Mouse (Mus musculus) hindbrain, embryonic 12.5 days (tissue): ENCODE measurements around the gene Babam2. TPM values are rescaled to one million over a fixed set of nuclear protein-coding genes. Genes with fewer than 3 reads are reported as not detected.

Experiments used
- ATAC-seq: fragments of 200-750 bp; cut with Nextera tagmentation; 2 replicates; pipeline ENCODE4 v1.8.0; 2017; ENCODE audit warnings: moderate TSS enrichment; ENCODE audit not compliant: low FRiP score
- H3K27ac ChIP-seq: fragments of 300-500 bp; sonication (generic); 2 replicates; pipeline ENCODE4 v1.5.1; 2016; ENCODE audit warnings: mild to moderate bottlenecking
- H3K27me3 ChIP-seq: fragments of 300-500 bp; sonication (generic); 2 replicates; pipeline ENCODE4 v1.6.1; 2016; ENCODE audit warnings: mild to moderate bottlenecking
- H3K36me3 ChIP-seq: fragments of 300-500 bp; sonication (generic); 2 replicates; pipeline ENCODE4 v1.6.1; 2016; ENCODE audit warnings: mild to moderate bottlenecking
- H3K4me1 ChIP-seq: fragments of 300-500 bp; sonication (generic); 2 replicates; pipeline ENCODE4 v1.6.1; 2016
- H3K4me2 ChIP-seq: fragments of 300-500 bp; sonication (generic); replicated peaks from 2 replicates; pipeline ENCODE4 v1.6.1; 2016; ENCODE audit warnings: mild to moderate bottlenecking
- H3K4me3 ChIP-seq: fragments of 300-500 bp; sonication (generic); 2 replicates; pipeline ENCODE4 v1.5.1; 2016; ENCODE audit warnings: mild to moderate bottlenecking
- H3K9ac ChIP-seq: fragments of 300-500 bp; sonication (generic); 2 replicates; pipeline ENCODE4 v1.6.1; 2016; ENCODE audit warnings: mild to moderate bottlenecking, moderate library complexity
- H3K9me3 ChIP-seq: fragments of 300-500 bp; sonication (generic); replicated peaks from 2 replicates; pipeline ENCODE4 v1.6.1; 2016; ENCODE audit warnings: mild to moderate bottlenecking
- WGBS: fragments of 180-500 bp; shearing (Covaris S2); methylation state at CpG from one replicate; pipeline ENCODE4 v1.1.7; 2016; 5-methylcytosine and 5-hydroxymethylcytosine counted together
- polyA plus RNA-seq: library from polyadenylated mRNA; unstranded; fragments of >200 nt; fragmentation: Nextera tagmentation; extraction: Ambion mirVana; gene quantifications from 2 replicates; pipeline ENCODE4 v1.2.1, GENCODE M21; 2016

The Babam2 gene
- polyA plus RNA-seq, 1 experiment from 2014 or later: 45.2 TPM

DNA sequence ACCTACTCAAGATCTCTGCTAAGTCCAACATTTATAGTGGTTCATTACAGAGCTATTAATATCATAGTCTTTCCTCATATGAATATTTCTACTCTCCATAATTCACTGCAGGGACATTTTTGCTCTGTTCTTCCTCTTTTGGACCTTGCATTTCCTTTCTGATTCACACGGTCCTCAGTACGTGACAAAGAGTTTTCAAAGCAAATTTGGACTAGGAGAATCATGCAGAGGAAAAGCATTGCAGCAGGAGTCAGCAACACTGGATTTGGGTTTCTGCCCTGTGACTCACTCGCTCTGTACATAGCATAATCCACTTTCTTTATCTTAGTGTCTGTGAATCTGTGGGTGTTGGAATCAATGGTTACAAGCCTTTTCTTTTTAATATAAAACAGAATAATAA is 184.8 kb downstream of the Babam2 start:
- ATAC-seq: no peak
- no peak overlapping the region for H3K27ac ChIP-seq
- H3K4me3 ChIP-seq: no peak overlapping the region
- WGBS: 93% methylated on average over 3 of the region's 3 CpGs
- no peaks in the 10 kb centered on the region for H3K9me3 ChIP-seq
- no peak overlapping the region for H3K9ac ChIP-seq
- no peaks in the 10 kb centered on the region for H3K36me3 ChIP-seq
- H3K4me1 ChIP-seq: no peaks in the 10 kb centered on the region
- no peaks in the 10 kb centered on the region for H3K27me3 ChIP-seq
- H3K4me2 ChIP-seq: no peak overlapping the region

DNA sequence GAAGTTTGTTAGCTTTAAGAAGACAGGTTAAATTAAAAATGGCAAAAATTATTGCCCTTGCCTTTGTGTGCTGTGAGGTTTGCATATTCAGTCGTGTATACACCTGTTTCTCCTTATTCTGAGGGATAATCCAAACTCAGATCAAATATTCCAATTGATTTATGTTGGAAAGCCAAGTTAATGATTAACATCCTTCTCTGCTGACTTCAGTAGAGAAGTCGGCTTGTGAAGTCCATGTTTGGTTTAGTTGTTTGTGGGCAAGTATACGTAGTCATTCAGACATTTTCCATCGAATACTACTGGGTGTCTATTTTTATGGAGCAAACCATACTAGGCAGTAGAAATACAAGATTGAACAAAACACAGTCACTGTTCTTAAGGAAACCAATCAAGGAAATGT is 187.5 kb downstream of the Babam2 start:
- H3K9me3 ChIP-seq: no peaks in the 10 kb centered on the region
- H3K9ac ChIP-seq: no peak overlapping the region
- no peak overlapping the region for H3K4me3 ChIP-seq
- no peak for ATAC-seq
- 85% methylated on average over 4 of the region's 4 CpGs for WGBS
- H3K36me3 ChIP-seq: no peaks in the 10 kb centered on the region
- H3K4me2 ChIP-seq: no peak overlapping the region
- H3K27ac ChIP-seq: no peak overlapping the region
- no peaks in the 10 kb centered on the region for H3K27me3 ChIP-seq
- no peaks in the 10 kb centered on the region for H3K4me1 ChIP-seq

DNA sequence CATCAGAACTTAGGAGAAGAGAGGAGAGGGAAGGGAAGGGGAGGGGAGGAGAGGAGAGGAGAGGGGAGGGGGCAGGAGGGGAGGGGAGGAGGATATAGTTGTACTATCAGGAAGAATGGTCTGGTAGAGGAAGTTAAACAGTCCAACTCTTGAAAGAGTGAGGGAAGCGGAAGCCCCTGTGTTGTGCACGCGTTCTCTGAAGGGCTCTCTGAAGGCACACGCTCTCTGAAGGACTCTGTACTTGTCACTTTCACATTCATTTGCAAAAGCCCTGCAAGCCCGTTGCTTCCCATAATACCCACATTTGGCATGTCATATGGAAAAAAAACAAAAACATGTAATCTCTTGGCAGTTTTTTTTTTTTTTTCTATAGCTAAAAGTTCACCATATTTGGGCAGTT is 190.1 kb downstream of the Babam2 start:
- no peaks in the 10 kb centered on the region for H3K27me3 ChIP-seq
- 87% methylated on average over 5 of the region's 5 CpGs for WGBS
- ATAC-seq: no peak
- H3K4me2 ChIP-seq: no peak overlapping the region
- no peak overlapping the region for H3K9ac ChIP-seq
- H3K27ac ChIP-seq: no peak overlapping the region
- H3K4me1 ChIP-seq: no peaks in the 10 kb centered on the region
- no peaks in the 10 kb centered on the region for H3K36me3 ChIP-seq
- no peak overlapping the region for H3K4me3 ChIP-seq
- no peaks in the 10 kb centered on the region for H3K9me3 ChIP-seq

DNA sequence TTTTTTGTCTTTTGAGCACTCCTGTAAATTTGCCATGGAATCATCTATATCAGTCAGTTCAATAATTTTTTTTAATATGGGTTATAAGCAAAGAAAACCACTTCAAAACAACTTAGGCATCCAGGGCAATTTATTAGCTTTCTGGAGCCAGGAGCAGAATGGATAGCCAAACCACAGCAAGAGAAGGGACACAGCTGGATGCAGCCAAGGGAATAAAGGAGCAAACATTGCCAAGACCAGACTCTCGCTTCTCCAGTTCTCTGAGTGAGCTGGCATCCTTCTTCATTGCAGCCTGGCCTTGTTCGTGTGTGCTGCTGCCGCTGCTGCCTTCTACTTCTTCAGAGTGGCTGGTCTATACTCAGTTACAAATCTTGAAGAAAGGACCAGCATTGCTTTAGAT is 190.9 kb downstream of the Babam2 start:
- no peak overlapping the region for H3K4me3 ChIP-seq
- 86% methylated on average over 3 of the region's 3 CpGs for whole genome bisulfite sequencing
- H3K4me2 ChIP-seq: no peak overlapping the region
- no peaks in the 10 kb centered on the region for H3K4me1 ChIP-seq
- no peak for ATAC-seq
- H3K27me3 ChIP-seq: no peaks in the 10 kb centered on the region
- H3K9me3 ChIP-seq: no peaks in the 10 kb centered on the region
- no peak overlapping the region for H3K9ac ChIP-seq
- H3K36me3 ChIP-seq: no peaks in the 10 kb centered on the region
- no peak overlapping the region for H3K27ac ChIP-seq

DNA sequence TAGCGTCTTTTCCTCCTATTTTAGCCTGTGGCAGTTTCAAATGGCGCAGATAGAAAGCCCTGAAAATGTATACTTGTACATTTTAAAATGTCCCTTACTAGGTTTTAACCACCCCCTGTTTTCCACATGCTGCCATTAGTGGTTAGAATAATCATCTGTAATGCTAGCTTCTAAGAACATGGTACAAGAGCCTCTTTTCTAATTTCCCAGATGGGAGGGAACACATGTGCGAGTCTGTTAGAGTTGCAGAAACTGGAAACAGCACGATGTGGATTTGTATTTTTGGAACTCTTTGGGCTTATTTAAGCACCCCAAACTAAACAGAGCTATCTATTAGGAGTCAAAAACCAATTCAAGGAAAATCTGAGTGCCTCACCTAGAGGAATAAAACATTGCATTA is 195.1 kb downstream of the Babam2 start:
- Histone ChIP-seq H3K27ac (no peak overlapping the region), H3K9ac (no peak overlapping the region), H3K36me3 (no peaks in the 10 kb centered on the region), H3K4me1 (no peaks in the 10 kb centered on the region), H3K4me3 (no peak overlapping the region), H3K9me3 (no peaks in the 10 kb centered on the region), H3K4me2 (no peak overlapping the region), H3K27me3 (no peaks in the 10 kb centered on the region)
- no peak for ATAC-seq
- WGBS: 89% methylated on average over 4 of the region's 4 CpGs

DNA sequence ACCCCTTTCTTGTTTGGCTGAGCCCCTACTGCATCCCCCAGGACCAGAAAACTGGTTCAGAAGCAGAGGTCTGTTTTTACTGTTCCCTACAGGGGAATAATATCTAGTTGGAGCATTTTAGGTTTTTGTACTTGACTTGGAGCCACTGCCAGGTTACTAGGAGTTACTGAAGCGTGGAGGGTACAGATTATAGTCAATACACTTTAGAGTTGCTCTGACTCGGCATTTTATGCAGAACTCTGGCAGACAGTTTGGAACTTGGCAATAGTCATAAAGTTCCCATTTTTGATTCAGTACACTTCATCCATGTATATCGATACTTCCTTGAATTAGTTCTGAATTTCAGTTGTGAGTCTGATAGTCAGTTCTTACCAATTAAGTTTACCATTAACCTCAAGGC is 202.4 kb downstream of the Babam2 start:
- H3K4me2 ChIP-seq: no peak overlapping the region
- H3K4me1 ChIP-seq: no peaks in the 10 kb centered on the region
- H3K27me3 ChIP-seq: no peaks in the 10 kb centered on the region
- no peak for ATAC-seq
- H3K9ac ChIP-seq: no peak overlapping the region
- no peaks in the 10 kb centered on the region for H3K36me3 ChIP-seq
- no peak overlapping the region for H3K4me3 ChIP-seq
- no peaks in the 10 kb centered on the region for H3K9me3 ChIP-seq
- 93% methylated on average over 3 of the region's 3 CpGs for WGBS
- H3K27ac ChIP-seq: no peak overlapping the region

DNA sequence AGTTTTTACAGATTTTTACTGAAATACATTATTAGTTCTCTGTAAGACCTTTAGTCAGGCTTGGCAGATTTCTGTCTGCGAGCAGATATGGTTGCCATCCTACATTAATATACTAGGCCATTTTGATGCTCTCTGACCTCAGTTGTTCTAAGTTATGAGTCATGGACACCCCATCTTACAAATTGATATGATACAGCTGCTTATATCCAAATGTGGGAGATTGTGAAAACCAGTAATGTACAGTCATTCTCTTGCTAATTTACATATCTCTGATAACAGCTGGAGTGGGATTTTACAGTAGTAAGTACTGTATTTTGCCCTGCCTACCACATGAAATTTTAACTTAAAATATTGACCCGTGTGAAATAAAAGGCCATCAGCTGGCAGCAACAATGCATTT is 204.7 kb downstream of the Babam2 start:
- WGBS: 91% methylated on average over 2 of the region's 2 CpGs
- no peaks in the 10 kb centered on the region for H3K36me3 ChIP-seq

DNA sequence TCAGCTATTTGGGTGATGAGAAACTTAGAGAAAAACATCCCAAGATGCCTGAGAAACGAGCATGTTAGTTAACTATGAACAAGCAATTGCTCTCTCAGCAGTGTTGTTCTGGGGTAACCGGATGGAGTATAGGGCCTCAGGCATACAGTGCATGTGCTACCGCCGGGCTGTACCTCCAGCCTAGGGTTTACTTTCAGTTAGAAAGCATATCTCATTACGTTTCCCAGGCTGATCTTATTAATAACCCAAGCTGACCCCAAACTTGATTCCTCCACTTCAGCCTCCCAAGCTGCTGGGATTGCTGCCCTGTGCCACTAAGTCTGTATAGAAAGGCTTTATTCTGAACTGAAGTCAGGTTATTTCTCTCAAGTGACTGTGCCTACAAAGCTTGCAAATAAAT is 205.4 kb downstream of the Babam2 start:
- Histone ChIP-seq H3K9ac (no peak overlapping the region), H3K4me2 (no peak overlapping the region), H3K4me3 (no peak overlapping the region), H3K4me1 (no peaks in the 10 kb centered on the region), H3K27me3 (no peaks in the 10 kb centered on the region), H3K9me3 (no peaks in the 10 kb centered on the region), H3K27ac (no peak overlapping the region), H3K36me3 (no peaks in the 10 kb centered on the region)
- ATAC-seq: no peak
- WGBS: 79% methylated on average over 5 of the region's 5 CpGs

More for the DNA sequence above, 204.7 kb downstream of the Babam2 start:
- no peak overlapping the region for H3K4me2 ChIP-seq
- H3K4me3 ChIP-seq: no peak overlapping the region
- H3K27ac ChIP-seq: no peak overlapping the region
- no peak for ATAC-seq
- H3K9ac ChIP-seq: no peak overlapping the region
- no peaks in the 10 kb centered on the region for H3K27me3 ChIP-seq
- H3K4me1 ChIP-seq: no peaks in the 10 kb centered on the region
- no peaks in the 10 kb centered on the region for H3K9me3 ChIP-seq

DNA sequence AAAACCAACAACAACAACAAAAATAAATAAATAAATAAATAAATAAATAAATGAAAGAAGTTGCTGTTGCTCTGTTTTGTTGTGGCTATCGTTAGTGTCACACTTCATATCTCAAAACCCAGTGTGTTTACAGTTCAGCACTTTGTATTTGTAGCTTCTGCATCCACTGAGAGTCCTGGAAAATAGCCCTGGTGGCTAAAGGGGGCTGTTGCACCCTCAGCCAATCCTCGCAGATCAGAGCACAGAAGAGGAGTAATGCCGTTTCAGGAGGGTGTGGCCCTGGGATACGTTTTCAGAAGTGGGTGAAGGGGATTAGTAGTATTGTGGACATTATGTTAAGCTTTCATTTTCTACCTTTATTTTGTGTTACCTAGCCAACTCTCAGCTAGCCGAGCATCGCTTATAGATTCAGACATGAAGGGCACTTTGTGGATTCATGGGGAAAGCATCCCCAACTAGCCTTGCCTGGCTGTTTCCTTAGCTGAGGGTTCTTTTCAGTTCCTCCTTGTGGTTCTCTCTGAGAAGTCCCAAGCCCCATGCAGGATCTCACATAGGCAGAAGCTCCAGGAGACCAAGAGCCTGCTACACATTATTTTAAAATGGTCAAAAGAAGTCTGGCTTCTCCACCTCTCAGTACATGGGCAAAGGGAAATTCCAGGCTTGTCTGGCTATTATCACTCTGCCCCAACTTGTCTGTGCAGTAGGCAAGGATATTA is 207.6 kb downstream of the Babam2 start:
- ATAC-seq: no peak
- no peak overlapping the region for H3K27ac ChIP-seq
- no peak overlapping the region for H3K4me2 ChIP-seq
- 76% methylated on average over 6 of the region's 6 CpGs for whole genome bisulfite sequencing
- no peaks in the 10 kb centered on the region for H3K27me3 ChIP-seq
- no peaks in the 10 kb centered on the region for H3K9me3 ChIP-seq
- H3K36me3 ChIP-seq: no peaks in the 10 kb centered on the region
- no peak overlapping the region for H3K9ac ChIP-seq
- H3K4me1 ChIP-seq: no peaks in the 10 kb centered on the region
- H3K4me3 ChIP-seq: no peak overlapping the region

DNA sequence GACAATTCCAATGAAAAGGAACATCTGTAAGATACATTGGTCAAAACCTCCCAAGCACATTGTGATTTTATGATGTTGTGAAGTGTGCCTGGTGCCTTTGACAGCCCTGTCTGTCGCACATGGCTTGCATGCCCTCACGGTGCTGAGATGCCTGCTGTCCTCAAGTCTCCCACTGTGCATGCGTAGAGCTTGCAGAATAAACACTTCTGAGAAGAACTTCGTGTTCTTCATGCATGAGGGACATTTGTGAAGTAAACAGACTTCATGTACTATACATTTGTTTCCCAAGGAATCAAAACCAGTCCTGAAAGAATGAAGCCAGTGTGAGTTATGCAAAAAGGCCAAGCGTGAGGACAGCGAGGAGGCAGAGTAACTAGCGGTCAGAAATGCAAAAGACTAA is 208.3 kb downstream of the Babam2 start:
- Histone ChIP-seq H3K9ac (no peak overlapping the region), H3K9me3 (no peaks in the 10 kb centered on the region), H3K4me3 (no peak overlapping the region), H3K36me3 (no peaks in the 10 kb centered on the region), H3K4me2 (no peak overlapping the region), H3K27me3 (no peaks in the 10 kb centered on the region), H3K27ac (no peak overlapping the region), H3K4me1 (no peaks in the 10 kb centered on the region)
- ATAC-seq: no peak
- WGBS: 77% methylated on average over 7 of the region's 7 CpGs

DNA sequence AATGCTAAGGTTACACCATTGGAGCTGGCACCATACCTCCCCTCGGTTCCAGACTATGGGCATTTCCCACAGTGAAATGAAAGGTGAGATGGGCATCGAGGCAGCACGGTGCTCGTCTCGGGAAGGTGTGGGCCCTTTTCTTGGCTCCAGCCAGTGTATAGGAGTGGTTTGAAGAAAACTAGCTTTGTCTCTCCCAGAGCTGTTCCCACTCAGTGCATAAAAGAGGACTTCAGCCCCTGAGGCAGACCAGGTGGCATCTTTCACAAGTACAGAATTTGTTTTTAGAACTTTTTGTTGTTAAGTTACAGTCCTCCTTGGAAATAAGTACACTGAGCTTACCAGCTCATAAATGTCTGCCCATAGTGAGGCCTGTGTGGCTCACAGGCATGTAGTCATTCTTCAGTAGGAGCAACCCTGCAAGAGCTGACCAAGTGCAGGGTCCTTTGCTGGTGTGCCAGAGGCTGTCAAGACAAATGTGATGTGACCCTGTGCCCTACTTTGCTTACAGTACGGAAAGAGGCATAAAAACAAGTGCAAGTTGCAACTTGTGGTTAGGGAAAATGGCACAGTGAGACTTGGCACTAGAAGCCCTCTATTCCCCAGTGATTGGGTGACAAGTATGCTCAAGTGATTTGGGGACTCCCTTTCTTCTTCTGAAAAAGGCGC is 208.9 kb downstream of the Babam2 start:
- Histone ChIP-seq H3K4me1 (no peaks in the 10 kb centered on the region), H3K9me3 (no peaks in the 10 kb centered on the region), H3K27me3 (no peaks in the 10 kb centered on the region), H3K4me2 (no peak overlapping the region), H3K9ac (no peak overlapping the region), H3K27ac (no peak overlapping the region), H3K4me3 (no peak overlapping the region), H3K36me3 (no peaks in the 10 kb centered on the region)
- 86% methylated on average over 7 of the region's 7 CpGs for WGBS
- no peak for ATAC-seq

DNA sequence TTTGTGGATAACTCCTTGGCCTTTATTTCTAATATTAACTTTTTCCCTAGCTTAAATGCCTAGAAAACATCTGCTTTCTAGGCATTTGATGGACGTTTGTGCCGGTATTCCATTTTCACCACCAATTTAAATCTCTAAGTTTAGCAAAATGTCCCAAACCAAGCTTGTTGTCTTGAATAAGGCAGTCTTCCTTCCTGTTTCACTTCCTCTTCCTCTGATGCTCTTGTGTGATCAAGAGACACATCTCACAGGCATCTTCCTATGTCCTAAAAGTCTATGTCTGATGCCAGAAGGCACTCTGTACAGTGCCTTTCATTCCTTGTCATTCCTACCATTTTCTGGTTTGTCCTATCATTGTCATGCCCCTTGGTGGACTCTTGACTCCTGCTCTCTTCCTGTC is 210.5 kb downstream of the Babam2 start:
- ATAC-seq: no peak
- H3K9ac ChIP-seq: no peak overlapping the region
- no peaks in the 10 kb centered on the region for H3K27me3 ChIP-seq
- H3K4me2 ChIP-seq: no peak overlapping the region
- H3K36me3 ChIP-seq: no peaks in the 10 kb centered on the region
- no peaks in the 10 kb centered on the region for H3K4me1 ChIP-seq
- no peak overlapping the region for H3K27ac ChIP-seq
- H3K4me3 ChIP-seq: no peak overlapping the region
- 93% methylated on average over 2 of the region's 2 CpGs for WGBS
- no peaks in the 10 kb centered on the region for H3K9me3 ChIP-seq

DNA sequence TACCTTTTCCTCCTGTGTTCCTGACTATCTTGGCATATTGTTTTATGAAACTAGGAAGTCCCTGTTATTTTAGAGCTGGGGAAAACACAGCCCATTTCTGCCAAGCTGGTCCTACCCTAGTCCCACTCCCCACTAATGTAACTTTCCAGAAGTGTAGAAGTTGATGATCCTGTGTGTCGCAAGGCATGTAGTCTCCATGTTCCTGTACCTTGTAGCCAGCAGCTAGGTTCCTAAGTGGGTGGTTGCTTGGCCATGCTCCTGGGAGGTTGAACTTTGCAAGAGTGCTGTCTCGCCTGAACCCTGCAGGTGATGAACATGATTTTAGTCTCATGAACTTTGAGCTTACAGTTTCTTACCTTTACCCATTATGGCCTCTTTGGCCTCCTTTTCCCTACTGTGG is 211.3 kb downstream of the Babam2 start:
- no peak overlapping the region for H3K4me2 ChIP-seq
- H3K4me1 ChIP-seq: no peaks in the 10 kb centered on the region
- H3K27me3 ChIP-seq: no peaks in the 10 kb centered on the region
- H3K36me3 ChIP-seq: no peaks in the 10 kb centered on the region
- no peak overlapping the region for H3K9ac ChIP-seq
- H3K27ac ChIP-seq: no peak overlapping the region
- no peak for ATAC-seq
- no peaks in the 10 kb centered on the region for H3K9me3 ChIP-seq
- no peak overlapping the region for H3K4me3 ChIP-seq
- 88% methylated on average over 2 of the region's 2 CpGs for WGBS
